Mouse (Mus musculus): Measurements from ENCODE around the gene Ankrd13a. TPM values are rescaled to one million over a fixed set of nuclear protein-coding genes. Genes with fewer than 3 reads are reported as not detected.

Ankrd13a gene
- total and polyA plus RNA-seq, 3 experiments = 110 to 184 (median 180) TPM

DNA sequence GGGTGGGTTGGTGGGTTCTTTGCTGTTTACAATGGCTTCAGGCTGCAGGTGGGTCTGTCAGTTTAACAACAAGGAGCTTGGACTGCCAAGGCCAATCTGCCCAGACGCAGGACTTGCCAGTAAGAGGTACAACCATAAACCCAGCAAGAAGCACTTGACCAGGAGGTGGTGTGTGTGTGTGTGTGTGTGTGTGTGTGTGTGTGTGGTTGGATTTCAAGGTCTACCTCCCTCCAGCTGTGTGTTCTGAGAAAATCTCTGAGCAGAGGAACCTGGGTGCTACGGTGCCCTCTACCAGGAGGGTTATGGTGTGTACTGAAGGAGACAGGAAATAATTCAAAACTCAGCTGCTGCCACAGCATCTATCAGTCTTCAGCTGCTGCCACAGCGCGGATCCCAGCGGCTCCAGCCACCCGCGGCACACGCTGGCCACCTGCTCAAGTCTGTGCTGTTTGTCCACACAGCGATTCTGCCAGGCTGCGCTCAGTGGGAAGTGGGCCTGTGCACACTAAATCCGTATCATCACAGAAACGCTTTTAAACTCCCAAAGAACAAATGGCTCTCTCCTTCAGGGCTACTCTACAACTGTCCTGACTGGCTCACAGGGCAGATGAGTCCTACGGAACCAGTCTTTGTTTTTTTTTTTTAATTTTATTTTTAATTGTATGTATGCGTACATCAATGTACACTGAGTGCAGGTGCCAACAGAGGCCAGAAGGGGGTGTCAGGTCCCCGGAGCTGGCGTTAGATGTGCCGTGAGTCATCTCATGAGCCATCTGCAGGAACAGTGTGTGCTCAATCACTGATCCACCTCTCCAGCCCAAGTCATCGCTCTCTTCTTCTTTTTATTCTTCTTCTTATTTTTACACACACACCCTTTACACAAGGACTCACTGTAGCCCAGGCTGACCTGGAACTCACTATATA lies 9.4 kb upstream of the Ankrd13a start:
- TF ChIP-seq MXI1 (IDR thresholded peaks at IDR 0.05; ENCODE audit: low read depth, low read length) (no peak), MYC (IDR thresholded peaks at IDR 0.05; ENCODE audit: low read depth, low read length) (no peak), EP300 (IDR thresholded peaks at IDR 0.05; ENCODE audit: low read depth in 1 of 2, low read length in 2 of 2) (no peak), RAD21 (IDR thresholded peaks at IDR 0.05; ENCODE audit: low read depth, low read length) (peak; percentile 37), TCF12 (IDR thresholded peaks at IDR 0.05; ENCODE audit: low read depth, low read length) (no peak), NRF1 (IDR thresholded peaks at IDR 0.05; ENCODE audit: insufficient read depth, low read depth, low read length, poor library complexity, severe bottlenecking) (no peak), MAFK (IDR thresholded peaks at IDR 0.05; ENCODE audit: borderline replicate concordance, low read depth, low read length) (no peak), CHD2 (IDR thresholded peaks at IDR 0.05; ENCODE audit: low read length) (no peak), ZC3H11A (IDR thresholded peaks at IDR 0.05; ENCODE audit: low read depth, low read length) (no peak), MAX (IDR thresholded peaks at IDR 0.05; ENCODE audit: low read length) (no peak), CTCF (IDR thresholded peaks at IDR 0.05 in 2 of 3, conservative IDR thresholded peaks at IDR 0.05 in 1 of 3; ENCODE audit: control insufficient read depth in 1 of 3, insufficient read depth in 1 of 3, low read depth in 2 of 3, low read length in 3 of 3, poor library complexity in 1 of 3, severe bottlenecking in 1 of 3) (peak; percentile 23 to 46 (median 46); a peak in 5 of 6 replicates), ZKSCAN1 (IDR thresholded peaks at IDR 0.05; ENCODE audit: low read depth, low read length) (no peak), POLR2AphosphoS5 (IDR thresholded peaks at IDR 0.05; ENCODE audit: borderline replicate concordance, low read depth, low read length) (no peak), POLR2AphosphoS2 (IDR thresholded peaks at IDR 0.05; ENCODE audit: low read length) (no peak), USF2 (IDR thresholded peaks at IDR 0.05; ENCODE audit: borderline replicate concordance in 1 of 2, insufficient read depth in 1 of 2, low read depth in 1 of 2, low read length in 2 of 2) (no peak), MYB (IDR thresholded peaks at IDR 0.05; ENCODE audit: low read depth, low read length) (no peak), ZNF384 (IDR thresholded peaks at IDR 0.05; ENCODE audit: low read depth, low read length) (no peak), NELFE (IDR thresholded peaks at IDR 0.05; ENCODE audit: low read depth, low read length) (no peak), RCOR1 (IDR thresholded peaks at IDR 0.05; ENCODE audit: low read depth, low read length) (no peak), GATA1 (IDR thresholded peaks at IDR 0.05; ENCODE audit: low read depth, low read length) (no peak), CHD1 (IDR thresholded peaks at IDR 0.05; ENCODE audit: low read depth, low read length) (no peak), GABPA (IDR thresholded peaks at IDR 0.05; ENCODE audit: low read depth, low read length) (no peak), SMC3 (IDR thresholded peaks at IDR 0.05; ENCODE audit: low read depth, low read length) (peak; percentile 48), MEF2A (IDR thresholded peaks at IDR 0.05; ENCODE audit: extremely low read depth, insufficient replicate concordance, low read depth, low read length, poor library complexity, severe bottlenecking) (no peak)
- H3K36me3 ChIP-seq (ENCODE audit: control insufficient read depth in 1 of 2, insufficient read depth in 2 of 2, low read length in 2 of 2) = peaks cover 0 to 20% of the 10 kb centered on the region in 2 experiments; a peak in 2 of 4 replicates
- H3K4me3 ChIP-seq (ENCODE audit: control insufficient read depth in 1 of 2, insufficient read depth in 1 of 2, low read depth in 2 of 2, low read length in 2 of 2) = no peak overlapping the region
- no peak overlapping the region for H3K27ac ChIP-seq (ENCODE audit: control insufficient read depth, low read depth, low read length)
- no peaks in the 10 kb centered on the region for H3K4me1 ChIP-seq (ENCODE audit: control insufficient read depth in 1 of 2, insufficient read depth in 2 of 2, low read length in 2 of 2)
- H3K27me3 ChIP-seq (ENCODE audit: control insufficient read depth in 1 of 2, insufficient read depth in 2 of 2, low read length in 2 of 2) = no peaks in the 10 kb centered on the region
- H3K9me3 ChIP-seq (replicated peaks; ENCODE audit: insufficient read depth, low read length) = no peaks in the 10 kb centered on the region
- peak; percentile 55 for DNase-seq (ENCODE audit: low read depth, low spot score)
- no peak overlapping the region for H3K9ac ChIP-seq (ENCODE audit: control insufficient read depth, low read depth, low read length, poor library complexity, severe bottlenecking)
- peaks cover 23% of the 10 kb centered on the region for H3K79me2 ChIP-seq (ENCODE audit: control insufficient read depth, insufficient read depth, low read length, poor library complexity)

Data from MEL (cell line).